Mouse (Mus musculus) hindbrain, embryonic 16.5 days (tissue): ENCODE measurements around the gene Myl10. TPM values are rescaled to one million over a fixed set of nuclear protein-coding genes. Genes with fewer than 3 reads are reported as not detected.

Experiments
- ATAC-seq: fragments of 200-750 bp; cut with Nextera tagmentation; 2 replicates; pipeline ENCODE4 v1.8.0; 2017; ENCODE audit warnings: moderate TSS enrichment, moderate library complexity
- H3K27ac ChIP-seq: fragments of 300-500 bp; sonication (generic); 2 replicates; pipeline ENCODE4 v1.5.1; 2014; ENCODE audit warnings: low read depth, mild to moderate bottlenecking, control low read depth, low read length, moderate library complexity
- H3K27me3 ChIP-seq: fragments of 300-500 bp; sonication (generic); replicated peaks from 2 replicates; pipeline ENCODE4 v1.6.1; 2014; ENCODE audit warnings: low read length; ENCODE audit not compliant: control insufficient read depth, insufficient read depth
- H3K36me3 ChIP-seq: fragments of 300-500 bp; sonication (generic); 2 replicates; pipeline ENCODE4 v1.6.1; 2014; ENCODE audit warnings: mild to moderate bottlenecking, low read length, moderate library complexity, mixed read lengths; ENCODE audit not compliant: control insufficient read depth, insufficient read depth
- H3K4me1 ChIP-seq: fragments of 300-500 bp; sonication (generic); 2 replicates; pipeline ENCODE4 v1.6.1; 2014; ENCODE audit warnings: low read depth, low read length; ENCODE audit not compliant: control insufficient read depth, insufficient read depth
- H3K4me2 ChIP-seq: fragments of 300-500 bp; sonication (generic); 2 replicates; pipeline ENCODE4 v1.6.1; 2014; ENCODE audit warnings: mild to moderate bottlenecking, low read length, control low read depth, moderate library complexity
- H3K4me3 ChIP-seq: fragments of 300-500 bp; sonication (generic); 2 replicates; pipeline ENCODE4 v1.5.1; 2014; ENCODE audit warnings: mild to moderate bottlenecking, low read length, control low read depth, moderate library complexity
- H3K9ac ChIP-seq: fragments of 300-500 bp; sonication (generic); 2 replicates; pipeline ENCODE4 v1.6.1; 2014; ENCODE audit warnings: low read depth, mild to moderate bottlenecking, control low read depth, low read length, moderate library complexity
- H3K9me3 ChIP-seq: fragments of 300-500 bp; sonication (generic); 2 replicates; pipeline ENCODE4 v1.6.1; 2014; ENCODE audit warnings: mild to moderate bottlenecking, low read length, moderate library complexity; ENCODE audit not compliant: control insufficient read depth
- WGBS: fragments of 180-500 bp; shearing (Covaris S2); extraction: QIAGEN DNeasy Blood & Tissue Kit; methylation state at CpG from one replicate; pipeline ENCODE4 v1.1.7; 2014; 5-methylcytosine and 5-hydroxymethylcytosine counted together
- polyA plus RNA-seq: library from polyadenylated mRNA; unstranded; fragments of >200 nt; fragmentation: Nextera tagmentation; extraction: Ambion mirVana; gene quantifications from 2 replicates; pipeline ENCODE4 v1.2.1, GENCODE M21; 2015

The Myl10 gene
- polyA plus RNA-seq, 1 experiment from 2014 or later, result not detected

DNA sequence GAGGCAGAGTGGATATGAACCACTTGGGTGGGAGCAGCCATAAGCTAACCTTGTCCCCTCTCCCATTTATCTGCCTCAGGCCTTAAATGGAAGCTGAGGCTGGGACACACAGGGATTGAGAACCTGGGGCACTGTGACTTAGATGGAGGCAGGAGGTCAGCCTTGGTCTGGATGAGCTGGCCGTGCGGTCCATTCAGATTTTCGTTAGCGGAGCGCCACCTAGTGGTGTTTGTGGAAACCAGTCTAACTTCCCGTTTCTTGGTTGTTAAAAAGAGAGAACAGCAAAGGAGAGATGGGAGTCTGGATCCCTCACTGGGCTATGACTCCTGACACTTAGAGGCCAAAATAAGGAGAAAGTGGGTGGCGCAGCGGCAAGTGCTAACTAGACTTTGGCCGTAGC is 28.4 kb upstream of the Myl10 start:
- ATAC-seq, result no peak
- Histone ChIP-seq H3K27me3 (peaks cover 2% of the 10 kb centered on the region; the same call in 1 of the 2 replicates), H3K9ac (no peak overlapping the region), H3K4me3 (no peak overlapping the region), H3K9me3 (no peaks in the 10 kb centered on the region), H3K4me1 (no peaks in the 10 kb centered on the region), H3K36me3 (no peaks in the 10 kb centered on the region), H3K4me2 (no peak overlapping the region), H3K27ac (no peak overlapping the region)
- WGBS, result 7% methylated on average over 9 of the region's 9 CpGs

DNA sequence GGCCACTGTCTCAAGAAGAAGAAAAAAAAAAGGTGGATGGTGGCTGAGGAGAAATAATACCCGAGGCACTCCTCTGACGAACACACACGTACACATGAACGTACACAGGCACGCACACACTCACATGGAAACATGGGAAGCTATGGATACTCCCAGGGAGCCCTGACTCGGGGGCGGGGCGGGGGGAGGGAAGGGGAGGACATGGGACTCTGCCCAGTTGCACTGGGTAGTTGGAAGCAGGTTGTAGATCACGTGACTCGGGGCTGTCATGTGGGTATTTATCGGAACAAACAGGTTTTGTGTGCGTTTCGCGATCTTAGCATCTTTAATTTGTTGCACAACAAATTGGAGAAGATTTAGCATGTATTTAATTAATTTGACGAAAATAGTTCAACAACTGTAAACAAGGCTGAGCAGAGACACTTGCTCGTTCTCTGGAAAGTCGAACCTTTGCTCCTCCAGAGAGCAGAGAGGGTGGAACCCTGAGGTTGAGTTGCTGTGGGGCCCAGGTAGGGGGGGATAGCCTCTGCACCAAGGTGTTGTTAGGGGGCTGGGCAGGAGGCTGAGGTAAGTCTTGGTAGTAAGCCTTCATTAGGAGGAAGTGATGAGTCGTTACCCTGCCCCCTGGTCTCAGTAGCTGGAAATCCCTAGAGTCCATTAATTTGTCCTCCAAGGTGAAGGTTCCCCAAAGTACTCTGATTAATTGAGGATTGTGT is 16.5 kb upstream of the Myl10 start:
- WGBS, result 87% methylated on average over 18 of the region's 18 CpGs
- Histone ChIP-seq H3K27ac (no peak overlapping the region), H3K9ac (no peak overlapping the region), H3K4me1 (no peaks in the 10 kb centered on the region), H3K9me3 (peaks cover 3% of the 10 kb centered on the region), H3K4me2 (no peak overlapping the region), H3K36me3 (no peaks in the 10 kb centered on the region), H3K27me3 (no peaks in the 10 kb centered on the region), H3K4me3 (no peak overlapping the region)
- ATAC-seq, result no peak

DNA sequence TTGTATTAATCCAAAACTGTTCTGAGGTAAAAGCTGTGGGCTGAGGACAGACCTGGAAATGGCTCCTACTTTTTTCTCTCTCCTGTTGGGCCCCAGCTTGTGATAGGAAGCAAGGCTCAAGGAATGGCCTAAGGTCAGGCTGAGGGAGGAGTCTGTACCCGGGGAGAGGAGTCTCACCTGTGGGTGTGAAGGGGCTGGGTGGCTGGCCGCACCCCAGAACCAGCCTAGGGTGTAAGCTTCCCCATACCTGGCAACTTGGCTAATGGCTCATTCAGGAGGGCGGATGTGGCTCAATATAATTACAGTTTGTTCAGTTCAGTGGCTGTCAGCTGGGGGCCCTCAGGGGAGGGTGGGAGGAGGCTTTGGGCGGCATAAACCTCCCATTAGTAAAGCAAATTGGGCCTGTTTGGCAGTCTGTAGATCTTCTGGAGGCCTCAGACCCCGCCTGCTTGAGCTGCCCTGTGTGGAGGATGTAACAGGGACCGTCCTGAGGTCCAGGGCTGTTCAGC is 14.1 kb upstream of the Myl10 start:
- H3K27me3 ChIP-seq, result no peaks in the 10 kb centered on the region
- no peak overlapping the region for H3K9ac ChIP-seq
- H3K4me2 ChIP-seq, result no peak overlapping the region
- peaks cover 3% of the 10 kb centered on the region for H3K9me3 ChIP-seq
- H3K4me1 ChIP-seq, result no peaks in the 10 kb centered on the region
- WGBS, result 68% methylated on average over 6 of the region's 6 CpGs
- no peak for ATAC-seq
- no peaks in the 10 kb centered on the region for H3K36me3 ChIP-seq
- H3K4me3 ChIP-seq, result no peak overlapping the region
- no peak overlapping the region for H3K27ac ChIP-seq

DNA sequence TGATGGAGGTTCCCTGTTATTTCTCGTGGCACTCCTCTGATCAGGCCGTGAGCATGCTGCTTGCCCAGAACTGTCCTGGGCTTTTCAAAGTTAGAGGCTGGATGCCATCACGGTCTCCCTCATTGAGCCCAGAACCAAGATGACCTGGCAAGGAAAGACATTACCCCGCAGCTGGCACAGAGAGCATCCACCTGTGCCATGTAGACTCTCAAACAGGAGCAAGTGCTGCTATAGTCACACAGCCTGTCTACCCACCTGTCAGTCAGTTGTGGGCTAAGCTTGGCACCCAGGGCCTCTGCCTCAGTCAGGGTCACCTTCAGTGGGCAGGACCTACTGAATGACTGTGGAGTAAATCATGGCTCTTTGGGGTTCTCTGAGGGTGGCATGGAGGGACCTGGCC is 6.6 kb upstream of the Myl10 start:
- Histone ChIP-seq H3K4me1 (no peaks in the 10 kb centered on the region), H3K9me3 (no peaks in the 10 kb centered on the region), H3K9ac (no peak overlapping the region), H3K27ac (no peak overlapping the region), H3K27me3 (no peaks in the 10 kb centered on the region), H3K36me3 (no peaks in the 10 kb centered on the region), H3K4me2 (no peak overlapping the region), H3K4me3 (no peak overlapping the region)
- no peak for ATAC-seq
- WGBS, result 88% methylated on average over 4 of the region's 4 CpGs

DNA sequence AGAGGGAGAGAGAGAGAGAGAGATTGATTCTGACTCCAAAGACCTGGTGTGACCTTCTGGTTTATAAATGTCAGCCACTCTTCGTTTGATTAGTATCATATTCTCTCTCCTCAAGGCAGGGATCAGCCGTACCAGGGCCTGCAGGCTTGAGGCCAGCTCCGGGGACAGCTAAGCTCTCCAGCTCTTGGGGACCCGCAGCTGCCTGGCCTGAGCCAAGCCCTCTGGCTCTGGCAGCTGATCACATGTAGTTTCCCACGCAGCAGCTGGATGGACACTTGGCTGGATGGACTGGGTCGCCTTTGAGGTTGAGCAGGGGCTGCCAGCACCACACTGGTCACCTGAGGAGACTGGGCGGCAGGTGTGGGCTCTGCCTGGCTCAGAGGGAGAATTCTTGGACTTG is 5.4 kb upstream of the Myl10 start:
- WGBS, result 71% methylated on average over 7 of the region's 7 CpGs

DNA sequence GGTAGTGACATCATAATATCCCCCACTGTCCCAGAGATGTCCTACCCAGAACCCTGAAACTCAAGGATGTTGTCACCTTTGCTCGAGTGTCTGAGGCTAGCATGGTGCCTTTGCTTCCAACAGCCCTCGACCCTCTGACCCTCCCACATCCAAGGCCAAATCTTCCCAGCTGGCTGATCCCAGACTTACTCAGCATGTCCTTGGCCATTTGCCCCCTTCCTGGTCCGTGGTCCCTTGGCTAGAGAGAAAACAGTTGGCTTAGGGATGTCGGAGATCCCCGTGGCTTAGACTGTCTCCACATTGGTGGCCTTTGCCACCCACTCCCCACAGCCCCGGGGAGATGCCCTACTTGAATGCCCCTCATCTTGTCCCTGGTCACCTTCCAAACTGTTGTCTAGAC is 4.1 kb upstream of the Myl10 start:
- Histone ChIP-seq H3K9ac (no peak overlapping the region), H3K36me3 (no peaks in the 10 kb centered on the region), H3K4me1 (no peaks in the 10 kb centered on the region), H3K27ac (no peak overlapping the region), H3K27me3 (no peaks in the 10 kb centered on the region), H3K4me2 (no peak overlapping the region), H3K9me3 (no peaks in the 10 kb centered on the region), H3K4me3 (no peak overlapping the region)
- no peak for ATAC-seq
- WGBS, result 70% methylated on average over 6 of the region's 6 CpGs

More for the DNA sequence above, 5.4 kb upstream of the Myl10 start:
- Histone ChIP-seq H3K27ac (no peak overlapping the region), H3K27me3 (no peaks in the 10 kb centered on the region), H3K4me3 (no peak overlapping the region), H3K36me3 (no peaks in the 10 kb centered on the region), H3K9me3 (no peaks in the 10 kb centered on the region), H3K4me1 (no peaks in the 10 kb centered on the region), H3K9ac (no peak overlapping the region), H3K4me2 (no peak overlapping the region)
- ATAC-seq, result no peak

DNA sequence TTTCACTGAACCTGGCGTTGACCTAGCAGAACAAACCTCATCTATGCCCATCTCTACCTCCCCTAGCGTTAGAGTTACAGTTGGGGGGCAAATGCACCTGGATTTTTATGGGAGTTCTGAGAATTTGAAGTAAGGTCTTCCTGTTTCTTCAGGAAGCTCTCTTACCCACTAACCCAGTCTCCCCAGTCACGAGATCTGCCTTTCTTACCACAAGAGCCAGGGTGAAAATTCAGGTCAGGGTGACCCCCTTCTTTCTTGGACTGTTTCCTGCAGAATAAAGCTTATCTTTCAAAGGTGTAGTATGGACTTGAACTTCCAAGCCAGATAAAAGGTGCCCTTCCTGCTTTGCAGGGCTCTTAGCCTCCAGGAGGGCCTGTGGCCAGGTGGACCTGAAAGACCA is 1.8 kb upstream of the Myl10 start:
- no peak overlapping the region for H3K4me2 ChIP-seq
- H3K4me1 ChIP-seq, result no peaks in the 10 kb centered on the region
- no peaks in the 10 kb centered on the region for H3K27me3 ChIP-seq
- H3K9me3 ChIP-seq, result no peaks in the 10 kb centered on the region
- 59% methylated on average over 3 of the region's 3 CpGs for WGBS
- ATAC-seq, result no peak
- H3K9ac ChIP-seq, result no peak overlapping the region
- H3K4me3 ChIP-seq, result no peak overlapping the region
- H3K36me3 ChIP-seq, result no peaks in the 10 kb centered on the region
- H3K27ac ChIP-seq, result no peak overlapping the region

DNA sequence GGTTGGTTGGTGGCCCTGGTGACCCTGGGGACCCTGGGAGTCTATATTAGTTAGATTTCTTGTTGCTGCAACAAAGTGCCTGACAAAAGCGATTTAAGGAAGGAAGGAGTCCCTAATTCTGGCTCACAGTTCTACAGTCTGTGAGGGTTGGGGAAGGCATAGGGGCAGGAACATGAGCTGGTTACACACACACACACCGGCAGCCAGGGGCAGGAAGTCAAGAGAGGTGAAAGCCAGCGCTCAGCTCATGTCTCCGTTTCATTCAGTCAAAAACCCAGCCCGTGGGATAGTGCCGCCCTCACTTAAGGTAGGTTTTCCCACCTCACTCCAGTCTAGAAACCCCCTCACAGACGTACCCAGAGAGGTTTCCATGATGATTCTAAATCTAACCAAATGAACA is 472 bp downstream of the Myl10 start:
- Histone ChIP-seq H3K4me3 (no peak overlapping the region), H3K9ac (no peak overlapping the region), H3K9me3 (no peaks in the 10 kb centered on the region), H3K4me1 (no peaks in the 10 kb centered on the region), H3K27me3 (no peaks in the 10 kb centered on the region), H3K36me3 (no peaks in the 10 kb centered on the region), H3K27ac (no peak overlapping the region), H3K4me2 (no peak overlapping the region)
- WGBS, result 81% methylated on average over 7 of the region's 7 CpGs
- ATAC-seq, result no peak

DNA sequence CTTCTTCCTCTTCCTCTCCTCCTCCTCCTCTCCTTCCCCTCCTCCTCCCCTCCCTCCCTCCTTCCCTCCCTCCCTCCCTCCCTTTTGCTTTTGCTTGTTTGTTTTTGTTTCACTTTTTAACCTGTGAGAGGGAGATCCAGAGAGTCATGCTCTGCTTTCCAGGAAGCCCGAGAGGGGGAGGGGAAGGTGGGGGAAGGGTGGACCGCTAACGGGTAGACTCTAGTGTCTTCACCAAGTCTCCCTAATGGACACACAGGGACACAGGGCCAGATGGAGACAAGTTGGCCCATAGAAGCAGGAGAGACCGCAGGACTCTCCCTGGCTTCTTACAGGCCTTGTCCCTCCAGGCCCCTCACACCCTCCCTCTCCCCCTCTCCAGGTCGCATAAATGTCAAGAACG is 2.0 kb downstream of the Myl10 start:
- Histone ChIP-seq H3K4me3 (no peak overlapping the region), H3K27ac (no peak overlapping the region), H3K9ac (no peak overlapping the region), H3K9me3 (no peaks in the 10 kb centered on the region), H3K4me2 (no peak overlapping the region), H3K36me3 (no peaks in the 10 kb centered on the region), H3K27me3 (no peaks in the 10 kb centered on the region), H3K4me1 (no peaks in the 10 kb centered on the region)
- ATAC-seq, result no peak
- WGBS, result 75% methylated on average over 6 of the region's 6 CpGs
